Mouse (Mus musculus) forebrain, embryonic 15.5 days (tissue): ENCODE results near the gene Tet2. TPM values are rescaled to one million over a fixed set of nuclear protein-coding genes. Genes with fewer than 3 reads are reported as not detected.

Experiments
- ATAC-seq: fragments of 200-750 bp; cut with Nextera tagmentation; replicated peaks from 2 replicates; pipeline ENCODE4 v1.8.0; 2017; ENCODE audit warnings: mild to moderate bottlenecking, moderate TSS enrichment, moderate library complexity
- H3K27ac ChIP-seq: fragments of 300-500 bp; sonication (generic); replicated peaks from 2 replicates; pipeline ENCODE4 v1.5.1; 2015; ENCODE audit warnings: mild to moderate bottlenecking, inconsistent platforms
- H3K27me3 ChIP-seq: fragments of 300-500 bp; sonication (generic); 2 replicates; pipeline ENCODE4 v1.6.1; 2015; ENCODE audit warnings: inconsistent platforms
- H3K36me3 ChIP-seq: fragments of 300-500 bp; sonication (generic); 2 replicates; pipeline ENCODE4 v1.6.1; 2015; ENCODE audit warnings: mild to moderate bottlenecking, inconsistent platforms
- H3K4me1 ChIP-seq: fragments of 300-500 bp; sonication (generic); 2 replicates; pipeline ENCODE4 v1.6.1; 2015; ENCODE audit warnings: inconsistent platforms
- H3K4me2 ChIP-seq: fragments of 300-500 bp; sonication (generic); replicated peaks from 2 replicates; pipeline ENCODE4 v1.6.1; 2015; ENCODE audit warnings: mild to moderate bottlenecking, inconsistent platforms
- H3K4me3 ChIP-seq: fragments of 300-500 bp; sonication (generic); 2 replicates; pipeline ENCODE4 v1.5.1; 2015; ENCODE audit warnings: mild to moderate bottlenecking, inconsistent platforms
- H3K9ac ChIP-seq: fragments of 300-500 bp; sonication (generic); replicated peaks from 2 replicates; pipeline ENCODE4 v1.6.1; 2015; ENCODE audit warnings: mild to moderate bottlenecking, inconsistent platforms
- H3K9me3 ChIP-seq: fragments of 300-500 bp; sonication (generic); 2 replicates; pipeline ENCODE4 v1.6.1; 2016; ENCODE audit warnings: inconsistent platforms
- WGBS: fragments of 180-500 bp; shearing (Covaris S2); methylation state at CpG from one replicate; pipeline ENCODE4 v1.1.7; 2015; ENCODE audit warnings: mixed read lengths; 5-methylcytosine and 5-hydroxymethylcytosine counted together
- polyA plus RNA-seq: library from polyadenylated mRNA; unstranded; fragments of >200 nt; fragmentation: Nextera tagmentation; extraction: Ambion mirVana; gene quantifications from 2 replicates; pipeline ENCODE4 v1.2.1, GENCODE M21; 2015

The Tet2 gene
- polyA plus RNA-seq, 1 experiment from 2014 or later: 18.0 TPM

- Histone ChIP-seq H3K4me1 (peaks cover 8% of the 10 kb centered on the region), H3K27ac (no peak overlapping the region), H3K4me3 (no peak overlapping the region), H3K36me3 (peaks cover 9% of the 10 kb centered on the region; the same call in 1 of the 2 replicates), H3K9me3 (no peaks in the 10 kb centered on the region), H3K9ac (no peak overlapping the region), H3K27me3 (no peaks in the 10 kb centered on the region), H3K4me2 (no peak overlapping the region)
- WGBS: 91% methylated on average over 7 of the region's 7 CpGs
- no peak for ATAC-seq
Observed at GRCm38 (mm10) chr3:133513475-133513874, 31.5 kb downstream of the Tet2 start.

GRCm38 (mm10) chr3:133510368-133510767, 34.6 kb downstream of the Tet2 start:
- peaks cover 15% of the 10 kb centered on the region; the same call in 1 of the 2 replicates for H3K36me3 ChIP-seq
- H3K4me2 ChIP-seq: no peak overlapping the region
- H3K4me3 ChIP-seq: no peak overlapping the region
- H3K27ac ChIP-seq: no peak overlapping the region
- H3K9me3 ChIP-seq: no peaks in the 10 kb centered on the region
- H3K27me3 ChIP-seq: no peaks in the 10 kb centered on the region
- ATAC-seq: no peak
- no peak overlapping the region for H3K9ac ChIP-seq
- WGBS: 89% methylated on average over 4 of the region's 4 CpGs
- H3K4me1 ChIP-seq: no peaks in the 10 kb centered on the region

GRCm38 (mm10) chr3:133509796-133510195, 35.1 kb downstream of the Tet2 start:
- Histone ChIP-seq H3K27ac (no peak overlapping the region), H3K27me3 (no peaks in the 10 kb centered on the region), H3K4me3 (no peak overlapping the region), H3K9me3 (no peaks in the 10 kb centered on the region), H3K4me2 (no peak overlapping the region), H3K9ac (no peak overlapping the region), H3K4me1 (no peaks in the 10 kb centered on the region), H3K36me3 (peaks cover 15% of the 10 kb centered on the region; the same call in 1 of the 2 replicates)
- no peak for ATAC-seq
- 85% methylated on average over 2 of the region's 2 CpGs for WGBS

- 95% methylated on average over 3 of the region's 3 CpGs for WGBS
- Histone ChIP-seq H3K4me1 (no peaks in the 10 kb centered on the region), H3K9ac (no peak overlapping the region), H3K27ac (no peak overlapping the region), H3K4me2 (no peak overlapping the region), H3K9me3 (no peaks in the 10 kb centered on the region), H3K4me3 (no peak overlapping the region), H3K36me3 (0 out of 2 replicates have a peak, but pooled peaks cover 12% of the 10 kb centered on the region), H3K27me3 (no peaks in the 10 kb centered on the region)
- no peak for ATAC-seq
Observed at GRCm38 (mm10) chr3:133508881-133509280, 36.1 kb downstream of the Tet2 start.

GRCm38 (mm10) chr3:133506289-133506954, 38.5 kb downstream of the Tet2 start:
- ATAC-seq: no peak

GRCm38 (mm10) chr3:133496953-133497352, 48.0 kb downstream of the Tet2 start:
- Histone ChIP-seq H3K4me1 (peaks cover 6% of the 10 kb centered on the region), H3K4me2 (no peak overlapping the region), H3K36me3 (no peaks in the 10 kb centered on the region), H3K27me3 (no peaks in the 10 kb centered on the region), H3K27ac (peak overlapping the region; percentile 69), H3K9ac (no peak overlapping the region), H3K9me3 (no peaks in the 10 kb centered on the region), H3K4me3 (no peak overlapping the region)
- 35% methylated on average over 7 of the region's 7 CpGs for WGBS
- peak; percentile 97 for ATAC-seq

More at GRCm38 (mm10) chr3:133506289-133506954, 38.5 kb downstream of the Tet2 start:
- H3K4me2 ChIP-seq: no peak overlapping the region
- H3K36me3 ChIP-seq: 0 out of 2 replicates have a peak, but pooled peaks cover 6% of the 10 kb centered on the region
- no peak overlapping the region for H3K4me3 ChIP-seq
- H3K4me1 ChIP-seq: no peaks in the 10 kb centered on the region
- H3K9me3 ChIP-seq: no peaks in the 10 kb centered on the region
- WGBS: 89% methylated on average over 9 of the region's 9 CpGs
- H3K9ac ChIP-seq: no peak overlapping the region
- H3K27me3 ChIP-seq: no peaks in the 10 kb centered on the region
- H3K27ac ChIP-seq: no peak overlapping the region

GRCm38 (mm10) chr3:133491370-133491769, 53.6 kb downstream of the Tet2 start:
- Histone ChIP-seq H3K9ac (no peak overlapping the region), H3K27me3 (no peaks in the 10 kb centered on the region), H3K27ac (no peak overlapping the region), H3K4me3 (no peak overlapping the region), H3K4me1 (no peaks in the 10 kb centered on the region), H3K9me3 (no peaks in the 10 kb centered on the region), H3K36me3 (peaks cover 22% of the 10 kb centered on the region), H3K4me2 (no peak overlapping the region)
- no peak for ATAC-seq
- WGBS: 83% methylated on average over 2 of the region's 2 CpGs

- H3K27me3 ChIP-seq: no peaks in the 10 kb centered on the region
- no peak overlapping the region for H3K4me3 ChIP-seq
- H3K9ac ChIP-seq: no peak overlapping the region
- WGBS: 90% methylated on average over 13 of the region's 13 CpGs
- no peak overlapping the region for H3K27ac ChIP-seq
- H3K4me2 ChIP-seq: no peak overlapping the region
- ATAC-seq: no peak
- no peaks in the 10 kb centered on the region for H3K4me1 ChIP-seq
- H3K9me3 ChIP-seq: no peaks in the 10 kb centered on the region
- peaks cover 41% of the 10 kb centered on the region for H3K36me3 ChIP-seq
Observed at GRCm38 (mm10) chr3:133488022-133488725, 56.8 kb downstream of the Tet2 start.

GRCm38 (mm10) chr3:133482887-133483286, 62.1 kb downstream of the Tet2 start:
- H3K27me3 ChIP-seq: no peaks in the 10 kb centered on the region
- H3K4me1 ChIP-seq: no peaks in the 10 kb centered on the region
- no peak overlapping the region for H3K27ac ChIP-seq
- 39% methylated on average over 1 of the region's 1 CpGs for WGBS
- H3K9ac ChIP-seq: no peak overlapping the region
- peaks cover 64% of the 10 kb centered on the region for H3K36me3 ChIP-seq
- H3K4me2 ChIP-seq: no peak overlapping the region
- ATAC-seq: peak; percentile 92
- H3K9me3 ChIP-seq: no peaks in the 10 kb centered on the region
- H3K4me3 ChIP-seq: no peak overlapping the region

- Histone ChIP-seq H3K36me3 (peaks cover 40% of the 10 kb centered on the region), H3K9me3 (no peaks in the 10 kb centered on the region), H3K4me1 (no peaks in the 10 kb centered on the region), H3K4me2 (no peak overlapping the region), H3K4me3 (no peak overlapping the region), H3K9ac (no peak overlapping the region), H3K27me3 (no peaks in the 10 kb centered on the region), H3K27ac (no peak overlapping the region)
- 90% methylated on average over 3 of the region's 3 CpGs for WGBS
- no peak for ATAC-seq
Observed at GRCm38 (mm10) chr3:133478987-133479386, 66.0 kb downstream of the Tet2 start.

GRCm38 (mm10) chr3:133473781-133474180, 71.2 kb downstream of the Tet2 start:
- Histone ChIP-seq H3K4me1 (no peaks in the 10 kb centered on the region), H3K27me3 (no peaks in the 10 kb centered on the region), H3K4me3 (no peak overlapping the region), H3K4me2 (no peak overlapping the region), H3K9me3 (no peaks in the 10 kb centered on the region), H3K36me3 (peaks cover 37% of the 10 kb centered on the region), H3K27ac (no peak overlapping the region), H3K9ac (no peak overlapping the region)
- 53% methylated on average over 1 of the region's 1 CpGs for WGBS
- no peak for ATAC-seq

GRCm38 (mm10) chr3:133471101-133471500, 73.8 kb downstream of the Tet2 start:
- Histone ChIP-seq H3K4me1 (no peaks in the 10 kb centered on the region), H3K27ac (no peak overlapping the region), H3K27me3 (no peaks in the 10 kb centered on the region), H3K9me3 (no peaks in the 10 kb centered on the region), H3K9ac (no peak overlapping the region), H3K4me3 (no peak overlapping the region), H3K4me2 (no peak overlapping the region), H3K36me3 (peaks cover 58% of the 10 kb centered on the region)
- ATAC-seq: no peak
- WGBS: 92% methylated on average over 4 of the region's 4 CpGs
